Mouse (Mus musculus) liver, embryonic 11.5 days (tissue): ENCODE measurements around the gene Cdv3. TPM values are rescaled to one million over a fixed set of nuclear protein-coding genes. Genes with fewer than 3 reads are reported as not detected.

ENCODE experiments used
- ATAC-seq: fragments of 200-750 bp; cut with Nextera tagmentation; replicated peaks from 2 replicates; pipeline ENCODE4 v1.8.0; 2017; ENCODE audit warnings: moderate number of reproducible peaks, mild to moderate bottlenecking, moderate TSS enrichment, moderate library complexity; ENCODE audit not compliant: low FRiP score
- DNase-seq: peaks from one replicate; pipeline ENCODE4 v3.0.0-alpha.2; 2017; ENCODE audit warnings: low spot score
- H3K27ac ChIP-seq: fragments of 300-500 bp; sonication (generic); 2 replicates; pipeline ENCODE4 v1.5.1; 2014; ENCODE audit warnings: mild to moderate bottlenecking, low read depth, low read length, control low read depth
- H3K27me3 ChIP-seq: fragments of 300-500 bp; sonication (generic); replicated peaks from 2 replicates; pipeline ENCODE4 v1.6.1; 2014; ENCODE audit warnings: low read length, mixed read lengths; ENCODE audit not compliant: control insufficient read depth, insufficient read depth
- H3K36me3 ChIP-seq: fragments of 300-500 bp; sonication (generic); 2 replicates; pipeline ENCODE4 v1.6.1; 2014; ENCODE audit warnings: mild to moderate bottlenecking, low read length, moderate library complexity, mixed read lengths; ENCODE audit not compliant: control insufficient read depth, insufficient read depth
- H3K4me1 ChIP-seq: fragments of 300-500 bp; sonication (generic); replicated peaks from 2 replicates; pipeline ENCODE4 v1.6.1; 2014; ENCODE audit warnings: low read length, mixed read lengths; ENCODE audit not compliant: control insufficient read depth, insufficient read depth
- H3K4me2 ChIP-seq: fragments of 300-500 bp; sonication (generic); 2 replicates; pipeline ENCODE4 v1.6.1; 2014; ENCODE audit warnings: mild to moderate bottlenecking, control low read depth, moderate library complexity
- H3K4me3 ChIP-seq: fragments of 300-500 bp; sonication (generic); 2 replicates; pipeline ENCODE4 v1.5.1; 2014; ENCODE audit warnings: low read depth, low read length, control low read depth
- H3K9ac ChIP-seq: fragments of 300-500 bp; sonication (generic); 2 replicates; pipeline ENCODE4 v1.6.1; 2014; ENCODE audit warnings: low read depth, low read length, control low read depth
- H3K9me3 ChIP-seq: fragments of 300-500 bp; sonication (generic); 2 replicates; pipeline ENCODE4 v1.6.1; 2016; ENCODE audit warnings: low read length, inconsistent platforms, mixed read lengths; ENCODE audit not compliant: control insufficient read depth
- WGBS: fragments of 180-500 bp; shearing (Covaris S2); extraction: QIAGEN DNeasy Blood & Tissue Kit; methylation state at CpG from one replicate; pipeline ENCODE4 v1.1.7; 2014; 5-methylcytosine and 5-hydroxymethylcytosine counted together
- polyA plus RNA-seq: library from polyadenylated mRNA; unstranded; fragments of >200 nt; fragmentation: Nextera tagmentation; extraction: Ambion mirVana; gene quantifications from 2 replicates; pipeline ENCODE4 v1.2.1, GENCODE M21; 2014

Gene Cdv3
- polyA plus RNA-seq: 123 and 137 TPM in 2 replicates

DNA sequence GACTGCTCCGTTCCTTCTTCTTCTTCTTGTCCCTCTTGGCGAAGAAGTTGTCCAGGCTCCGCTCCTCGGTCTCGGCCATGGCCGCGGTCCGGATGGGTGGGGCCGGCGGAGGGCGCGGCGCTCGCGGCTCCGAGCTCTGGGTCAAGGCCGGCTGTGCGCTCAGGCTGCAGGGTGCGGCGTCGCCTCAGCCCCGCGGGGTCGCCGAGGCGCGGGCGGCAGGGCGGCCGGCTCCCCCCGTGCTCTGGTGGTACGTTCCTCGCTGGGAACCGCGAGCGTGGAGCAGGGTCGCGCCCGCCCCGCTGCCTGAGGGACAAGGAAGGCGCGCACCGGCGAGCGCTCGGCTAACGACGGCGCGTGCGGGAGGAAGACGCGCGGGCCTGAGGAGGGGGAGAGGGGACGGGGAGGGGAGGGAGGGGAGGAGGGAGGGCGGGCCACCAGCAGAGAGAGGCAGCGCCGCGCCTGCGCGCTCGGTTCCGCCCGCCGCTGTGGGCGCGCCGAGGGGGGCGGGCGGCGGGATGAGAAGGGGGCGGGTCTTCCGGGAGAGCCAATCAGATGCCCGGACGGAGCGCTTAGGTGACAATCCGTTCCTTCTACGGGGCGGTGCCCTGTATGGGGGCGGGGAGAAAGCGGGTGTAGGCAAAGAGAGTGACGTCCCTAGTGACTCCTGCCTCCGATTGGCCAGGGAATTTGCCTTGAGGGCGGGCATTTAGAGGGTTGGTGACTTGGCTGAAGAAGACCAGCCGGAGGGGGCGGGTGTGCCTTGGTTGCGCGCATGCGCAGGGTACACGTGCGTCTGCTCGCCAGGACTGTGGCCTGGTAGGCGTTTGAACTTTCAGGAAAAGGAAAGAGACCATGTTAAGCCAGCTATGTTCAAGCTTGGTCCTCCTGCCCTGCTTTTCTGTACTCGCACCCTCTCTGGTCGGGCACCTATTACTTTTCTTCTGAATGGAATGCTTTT, at the start of gene Cdv3:
Gene Cdv3, minus strand, starts transcription at position 551 of the 958 bp plus-strand sequence.
- peak within 1 kb of the TSS; percentile 94 for H3K27ac ChIP-seq
- no peaks in the 10 kb centered on the region for H3K27me3 ChIP-seq
- peaks cover 8% of the 10 kb centered on the region for H3K36me3 ChIP-seq
- H3K9ac ChIP-seq: peak within 1 kb of the TSS; percentile 96
- H3K9me3 ChIP-seq: no peaks in the 10 kb centered on the region
- under 1% methylated on average over 80 of the region's 95 CpGs for WGBS
- peak; percentile 95 for ATAC-seq
- H3K4me1 ChIP-seq: peaks cover 21% of the 10 kb centered on the region
- H3K4me3 ChIP-seq: peak within 1 kb of the TSS; percentile 93
- peak; percentile 99 for DNase-seq
- H3K4me2 ChIP-seq: peak within 1 kb of the TSS; percentile 86

DNA sequence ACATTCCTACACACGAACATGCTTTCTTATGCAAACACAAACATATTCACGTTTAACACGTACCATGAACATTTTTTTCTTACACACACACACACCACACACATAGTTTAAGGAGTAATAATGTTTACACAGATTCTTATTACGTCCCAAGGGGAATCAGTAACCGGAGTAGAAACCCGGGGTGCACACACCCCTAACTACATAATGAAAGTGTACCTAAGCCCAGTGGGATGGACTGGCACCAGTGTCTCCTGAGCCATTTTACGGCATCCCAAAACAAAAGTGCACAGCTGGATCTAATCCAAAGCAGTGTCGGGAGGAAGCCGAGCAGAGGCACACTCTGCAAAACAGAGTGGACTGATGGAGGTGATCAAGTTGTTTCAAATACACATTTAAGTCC, 47.8 kb upstream of the Cdv3 start:
- Histone ChIP-seq H3K9ac (no peak overlapping the region), H3K27ac (no peak overlapping the region), H3K36me3 (no peaks in the 10 kb centered on the region), H3K4me2 (no peak overlapping the region), H3K9me3 (no peaks in the 10 kb centered on the region), H3K4me3 (no peak overlapping the region), H3K4me1 (no peaks in the 10 kb centered on the region), H3K27me3 (no peaks in the 10 kb centered on the region)
- WGBS: 72% methylated on average over 9 of the region's 9 CpGs
- ATAC-seq (no peak), DNase-seq (no peak)

DNA sequence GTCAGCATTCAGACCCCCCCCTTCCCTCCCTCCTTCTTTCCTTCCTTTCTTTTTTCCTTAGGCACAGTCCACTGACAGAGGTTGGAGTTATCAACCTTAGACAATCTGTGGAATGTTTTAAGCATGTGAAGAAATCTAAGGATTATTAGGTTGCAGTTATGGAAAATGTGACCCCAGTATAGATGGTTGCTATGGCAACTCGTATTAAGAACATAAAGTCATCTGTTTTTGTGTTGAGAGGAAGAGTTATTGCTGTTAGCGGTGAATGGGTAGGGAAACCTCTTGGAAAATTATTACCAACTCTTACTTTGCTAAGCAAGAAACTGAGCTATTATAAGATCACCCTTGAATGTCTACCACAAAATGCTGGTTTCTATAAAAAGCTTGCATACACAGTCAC, 43.5 kb upstream of the Cdv3 start:
- Histone ChIP-seq H3K4me3 (no peak overlapping the region), H3K27me3 (no peaks in the 10 kb centered on the region), H3K9ac (no peak overlapping the region), H3K27ac (no peak overlapping the region), H3K4me2 (no peak overlapping the region), H3K36me3 (no peaks in the 10 kb centered on the region), H3K4me1 (no peaks in the 10 kb centered on the region), H3K9me3 (no peaks in the 10 kb centered on the region)
- no peak for DNase-seq
- 72% methylated on average over 2 of the region's 2 CpGs for WGBS
- ATAC-seq: no peak

DNA sequence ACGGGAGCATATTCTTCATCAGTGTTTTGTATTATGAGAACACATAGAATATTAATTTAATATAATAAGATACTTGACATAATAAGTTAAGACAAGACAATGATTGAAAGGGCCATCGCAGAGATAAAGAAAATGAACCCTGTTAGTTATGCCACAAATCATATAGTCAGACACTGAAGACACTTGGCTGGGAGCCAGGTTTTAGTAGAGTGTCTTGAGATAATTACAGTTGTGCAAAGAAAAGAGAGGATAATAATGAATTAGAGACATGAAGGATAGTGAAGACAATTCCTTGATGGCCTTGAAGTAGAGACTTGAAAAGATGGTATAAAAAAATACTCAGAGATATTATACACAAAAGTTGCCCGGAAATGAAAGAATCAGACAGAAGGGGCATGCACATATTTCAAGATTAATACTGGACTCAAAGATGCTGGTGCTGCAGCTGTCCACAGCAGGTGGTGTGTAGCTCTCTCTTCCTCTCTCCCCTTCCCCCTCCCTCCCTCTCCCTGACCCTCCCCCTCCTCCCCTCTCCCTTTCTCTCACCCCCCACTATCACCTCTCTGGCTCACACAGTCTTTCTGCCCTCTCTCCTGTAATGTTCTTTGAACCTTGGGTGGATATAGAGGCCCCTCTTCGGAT, 42.6 kb upstream of the Cdv3 start:
- WGBS: 66% methylated on average over 4 of the region's 4 CpGs
- DNase-seq (no peak), ATAC-seq (no peak)
- Histone ChIP-seq H3K36me3 (no peaks in the 10 kb centered on the region), H3K27ac (no peak overlapping the region), H3K27me3 (no peaks in the 10 kb centered on the region), H3K4me1 (no peaks in the 10 kb centered on the region), H3K9ac (no peak overlapping the region), H3K4me3 (no peak overlapping the region), H3K9me3 (no peaks in the 10 kb centered on the region), H3K4me2 (no peak overlapping the region)

DNA sequence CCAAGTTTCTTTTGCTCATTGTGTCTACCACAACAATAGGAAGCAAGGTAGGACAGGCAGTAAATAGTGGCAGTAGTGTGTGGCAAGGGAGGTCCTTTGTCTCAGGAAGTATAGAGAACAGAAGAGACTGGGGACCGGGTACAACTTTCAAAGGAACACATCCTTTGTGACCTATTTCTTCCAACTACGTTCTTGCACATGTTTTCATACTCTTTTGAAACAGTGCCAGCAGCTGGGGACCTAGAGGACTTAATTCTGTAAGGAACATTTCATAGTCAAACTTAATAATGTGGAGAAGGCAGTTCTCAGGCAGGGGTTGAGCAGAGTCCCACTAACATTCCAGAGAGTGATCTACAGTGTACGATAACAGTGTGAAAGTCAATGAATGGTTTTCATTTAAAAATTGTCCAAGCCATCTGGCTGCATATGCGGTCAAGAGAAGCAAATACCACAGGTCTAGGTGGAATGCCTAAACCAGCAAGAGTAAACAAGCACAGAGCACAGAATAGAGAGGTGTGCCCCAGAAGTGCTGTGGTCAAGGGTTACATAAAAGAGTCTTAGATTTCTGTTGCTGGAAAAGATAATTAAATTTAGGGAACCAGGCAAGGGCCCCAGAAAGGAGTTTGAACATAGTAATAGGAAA, 37.8 kb upstream of the Cdv3 start:
- no peak overlapping the region for H3K4me2 ChIP-seq
- DNase-seq (no peak), ATAC-seq (no peak)
- H3K27ac ChIP-seq: no peak overlapping the region
- no peaks in the 10 kb centered on the region for H3K4me1 ChIP-seq
- no peaks in the 10 kb centered on the region for H3K36me3 ChIP-seq
- H3K9me3 ChIP-seq: peaks cover 5% of the 10 kb centered on the region; the same call in 1 of the 2 replicates
- H3K4me3 ChIP-seq: no peak overlapping the region
- no peak overlapping the region for H3K9ac ChIP-seq
- 75% methylated on average over 4 of the region's 4 CpGs for WGBS
- H3K27me3 ChIP-seq: no peaks in the 10 kb centered on the region

DNA sequence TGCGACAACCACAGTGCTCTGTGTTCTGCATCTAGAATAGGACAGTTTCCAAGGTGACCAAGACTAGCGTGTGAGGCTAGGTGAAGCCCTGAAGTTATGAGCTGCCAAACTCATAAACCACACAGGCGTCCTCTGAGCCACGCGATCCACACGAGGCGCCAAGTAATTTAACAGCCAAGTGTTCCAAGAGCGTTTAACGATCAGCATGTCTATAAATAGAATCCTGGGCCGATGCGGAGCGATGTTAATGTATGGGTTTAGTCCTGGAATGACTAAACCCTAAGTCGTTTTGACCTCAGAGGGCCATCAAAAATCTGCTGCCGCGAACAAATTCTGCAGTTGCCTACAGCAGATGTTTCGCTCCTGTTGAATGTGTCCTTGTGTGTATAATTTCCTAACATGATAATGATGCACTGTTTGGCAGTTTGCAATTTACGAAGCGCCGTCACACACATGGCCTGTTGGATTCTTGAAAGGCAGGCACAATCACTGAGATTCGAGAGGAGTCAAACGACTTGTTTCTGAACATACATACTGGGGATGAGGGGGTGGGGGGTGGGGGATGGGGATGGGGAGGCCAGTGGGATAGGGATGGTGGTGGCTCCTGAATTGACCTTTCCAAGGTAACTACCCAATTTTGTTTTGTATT, 33.0 kb upstream of the Cdv3 start:
- Histone ChIP-seq H3K27me3 (no peaks in the 10 kb centered on the region), H3K9me3 (peaks cover 5% of the 10 kb centered on the region; the same call in 1 of the 2 replicates), H3K4me1 (no peaks in the 10 kb centered on the region), H3K4me3 (no peak overlapping the region), H3K4me2 (no peak overlapping the region), H3K27ac (no peak overlapping the region), H3K36me3 (no peaks in the 10 kb centered on the region), H3K9ac (no peak overlapping the region)
- ATAC-seq (no peak), DNase-seq (no peak)
- WGBS: 84% methylated on average over 21 of the region's 21 CpGs

DNA sequence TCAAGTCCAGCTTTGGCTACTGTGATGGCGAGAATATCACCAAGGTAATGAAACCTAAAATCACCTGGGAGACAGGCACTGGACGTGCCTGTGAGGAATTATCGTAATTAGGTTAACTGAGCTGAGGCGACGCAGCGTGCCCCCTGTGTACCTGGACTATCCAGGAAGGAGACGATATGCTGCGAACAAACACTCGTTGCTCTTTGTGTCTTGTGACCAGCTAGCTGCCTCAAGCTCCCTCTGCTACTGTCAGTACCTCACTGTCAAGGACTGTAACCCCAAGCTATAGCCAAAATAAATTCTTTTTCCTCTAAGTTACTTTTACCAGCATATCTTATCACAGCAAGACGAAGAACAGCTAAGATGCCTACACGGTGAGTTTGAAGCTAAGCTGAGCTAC, 27.6 kb upstream of the Cdv3 start:
- no peaks in the 10 kb centered on the region for H3K9me3 ChIP-seq
- no peak overlapping the region for H3K4me3 ChIP-seq
- no peak overlapping the region for H3K9ac ChIP-seq
- ATAC-seq (no peak), DNase-seq (no peak)
- no peaks in the 10 kb centered on the region for H3K4me1 ChIP-seq
- no peak overlapping the region for H3K4me2 ChIP-seq
- no peaks in the 10 kb centered on the region for H3K36me3 ChIP-seq
- 86% methylated on average over 11 of the region's 11 CpGs for WGBS
- H3K27me3 ChIP-seq: no peaks in the 10 kb centered on the region
- no peak overlapping the region for H3K27ac ChIP-seq

DNA sequence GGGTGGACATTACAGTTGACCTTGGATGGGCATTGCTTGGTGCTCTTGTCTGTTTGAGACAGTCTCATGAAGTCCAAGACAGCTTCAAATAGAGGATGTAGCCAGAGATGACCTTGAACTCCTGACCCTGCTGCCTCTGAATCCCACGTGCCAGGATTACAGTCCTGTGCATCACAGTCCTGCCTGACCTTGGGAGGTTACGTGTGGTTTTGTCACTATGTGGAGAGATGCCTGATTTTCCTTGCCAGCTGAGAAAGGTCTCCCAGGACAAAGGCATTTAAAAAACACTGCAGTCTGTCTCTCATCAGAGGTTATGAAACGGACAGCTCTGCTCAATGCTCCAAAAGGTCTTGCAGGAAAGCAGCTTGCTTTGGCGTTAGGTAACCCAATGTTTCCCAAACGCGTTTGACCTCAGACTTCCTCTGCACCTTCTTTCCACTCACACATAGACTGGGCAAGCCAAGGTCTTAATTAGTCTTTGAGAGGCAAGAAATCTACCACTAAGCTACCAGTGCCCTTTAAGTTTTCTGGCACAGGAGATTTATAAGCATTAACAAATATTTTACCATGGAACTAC, 26.2 kb upstream of the Cdv3 start:
- ATAC-seq: no peak

More for the DNA sequence above, 26.2 kb upstream of the Cdv3 start:
- no peak for DNase-seq
- H3K27ac ChIP-seq: no peak overlapping the region
- no peaks in the 10 kb centered on the region for H3K4me1 ChIP-seq
- H3K27me3 ChIP-seq: no peaks in the 10 kb centered on the region
- no peak overlapping the region for H3K4me2 ChIP-seq
- 61% methylated on average over 6 of the region's 6 CpGs for WGBS
- H3K9ac ChIP-seq: no peak overlapping the region
- H3K36me3 ChIP-seq: no peaks in the 10 kb centered on the region
- H3K4me3 ChIP-seq: no peak overlapping the region
- no peaks in the 10 kb centered on the region for H3K9me3 ChIP-seq
